Mouse (Mus musculus): ENCODE measurements around the gene Armc9.

GRCm38 (mm10) chr1:86211498-86211897 lies 56.9 kb downstream of the Armc9 start:
- no peak for TF ChIP-seq MAFK (IDR thresholded peaks at IDR 0.05; ENCODE audit: insufficient replicate concordance, low read length)
- TF ChIP-seq SIN3A (IDR thresholded peaks at IDR 0.05; ENCODE audit: low read length): no peak
- TF ChIP-seq ETS1 (conservative IDR thresholded peaks at IDR 0.05; ENCODE audit: low read depth, low read length): no peak
- no peak for TF ChIP-seq MAX (IDR thresholded peaks at IDR 0.05; ENCODE audit: low read length)
- TF ChIP-seq EP300 (IDR thresholded peaks at IDR 0.05; ENCODE audit: low read length): no peak
- no peak for TF ChIP-seq MEF2A (IDR thresholded peaks at IDR 0.05; ENCODE audit: borderline replicate concordance, low read depth, low read length)
- TF ChIP-seq KAT2A (IDR thresholded peaks at IDR 0.05; ENCODE audit: insufficient replicate concordance, low read length): no peak
- no peak for TF ChIP-seq CHD2 (IDR thresholded peaks at IDR 0.05; ENCODE audit: low read length)

Measured in CH12.LX (cell line).